Mouse (Mus musculus) urinary bladder, postnatal 10 days (tissue): ENCODE data around the gene Frmd8.

ENCODE experiments used
- DNase-seq: peaks from one replicate; pipeline ENCODE4 v3.0.0; 2022; ENCODE audit warnings: low spot score

The Frmd8 gene

GRCm38 (mm10) chr19:5806809-5807205, 68.3 kb downstream of the Frmd8 start:
- no peak for DNase-seq

- no peak for DNase-seq
These were observed 68.8 kb downstream of the Frmd8 start for GRCm38 (mm10) chr19:5806051-5806808.

GRCm38 (mm10) chr19:5804371-5804899, 70.6 kb downstream of the Frmd8 start:
- DNase-seq, result no peak

- no peak for DNase-seq
These were observed 71.2 kb downstream of the Frmd8 start for GRCm38 (mm10) chr19:5803881-5804279.

- peak; percentile 99 for DNase-seq
These were observed 71.8 kb downstream of the Frmd8 start for GRCm38 (mm10) chr19:5803041-5803880.

- DNase-seq, result no peak
These were observed 72.4 kb downstream of the Frmd8 start for GRCm38 (mm10) chr19:5802787-5803040.

GRCm38 (mm10) chr19:5802011-5802786, 72.9 kb downstream of the Frmd8 start:
- peak; percentile 93 for DNase-seq

GRCm38 (mm10) chr19:5801432-5801964, 73.6 kb downstream of the Frmd8 start:
- DNase-seq, result no peak

GRCm38 (mm10) chr19:5800632-5801431, 74.2 kb downstream of the Frmd8 start:
- no peak for DNase-seq

GRCm38 (mm10) chr19:5800350-5800631, 74.8 kb downstream of the Frmd8 start:
- no peak for DNase-seq
